Mouse (Mus musculus) heart, postnatal 0 days (tissue): ENCODE results near the gene Rbms1.

Experiments used
- CTCF ChIP-seq: IDR thresholded peaks from 2 replicates; pipeline ENCODE4 v1.5.1; 2016; ENCODE audit warnings: antibody characterized with exemption, control low read depth, low read depth
- EP300 ChIP-seq: IDR thresholded peaks from 2 replicates; pipeline ENCODE4 v1.6.1; 2016; ENCODE audit warnings: antibody characterized with exemption, low read depth

GRCm38 (mm10) chr2:60851898-60852297 lies 111.1 kb downstream of the Rbms1 start:
- no peak for TF ChIP-seq CTCF
- TF ChIP-seq EP300: no peak
